Mouse (Mus musculus) urinary bladder, postnatal 36 days (tissue): ENCODE results near the gene Cotl1.
"Not testable (repeated sequence)": the region's sequence is repeated elsewhere in the genome, so short reads cannot be mapped to it uniquely, and the experiment has no call there.

Source experiments
- DNase-seq, 2 experiments: peaks; one replicate each; pipeline ENCODE4 v3.0.0; 2022; ENCODE audit warnings: low spot score in 2 of 2, mixed read lengths in 1 of 2

Gene Cotl1

DNA sequence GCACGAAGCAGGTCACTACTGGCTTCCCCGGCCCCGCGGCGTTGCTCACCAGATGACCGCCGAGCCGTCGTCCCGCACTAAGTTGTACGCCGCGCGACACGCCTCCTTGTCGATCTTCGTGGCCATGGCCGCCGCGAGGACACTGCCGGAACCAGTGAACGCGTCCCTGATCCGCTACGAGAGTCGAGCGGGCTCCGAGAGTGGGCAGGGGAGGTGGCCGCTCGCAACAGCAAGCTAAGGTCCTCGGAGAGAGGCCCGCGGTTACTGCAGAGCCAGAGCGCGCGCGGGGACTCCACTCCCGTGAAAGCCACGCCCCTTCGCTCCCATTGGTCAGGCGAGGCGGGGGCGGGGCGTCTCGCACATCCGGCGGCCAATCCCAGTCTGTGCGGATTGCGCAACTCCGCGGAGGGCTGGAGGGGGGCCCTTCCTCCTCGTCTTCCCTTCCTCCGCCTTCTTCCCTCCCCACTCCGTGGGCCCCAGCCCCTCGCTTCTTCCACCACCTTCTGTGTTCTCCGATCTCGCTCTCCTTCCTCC, at the start of gene Cotl1:
Gene Cotl1, minus strand, starts transcription at position 270 of the 534 bp plus-strand sequence.
- peak; percentile 95 to 97 for DNase-seq

DNA sequence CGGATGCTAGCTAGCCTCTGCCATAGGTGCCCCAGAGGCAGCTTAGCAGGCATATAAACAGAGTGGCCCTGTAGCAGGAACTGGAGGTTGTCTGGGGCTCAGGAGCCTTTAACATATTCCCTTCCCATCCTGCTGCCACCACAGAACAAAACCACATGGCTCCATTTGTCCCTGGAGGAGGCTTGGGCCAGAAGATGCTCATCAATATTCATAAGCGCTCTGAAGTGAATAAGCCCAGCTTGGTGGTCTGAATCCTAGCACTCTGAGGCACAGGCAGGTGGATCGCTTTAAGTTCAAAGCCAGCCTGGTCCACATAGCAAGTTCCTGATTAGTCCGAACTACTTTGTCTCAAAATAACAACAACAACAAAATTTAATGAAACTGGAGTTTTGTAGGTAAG, 47.7 kb upstream of the Cotl1 start:
- DNase-seq, result no peak

DNA sequence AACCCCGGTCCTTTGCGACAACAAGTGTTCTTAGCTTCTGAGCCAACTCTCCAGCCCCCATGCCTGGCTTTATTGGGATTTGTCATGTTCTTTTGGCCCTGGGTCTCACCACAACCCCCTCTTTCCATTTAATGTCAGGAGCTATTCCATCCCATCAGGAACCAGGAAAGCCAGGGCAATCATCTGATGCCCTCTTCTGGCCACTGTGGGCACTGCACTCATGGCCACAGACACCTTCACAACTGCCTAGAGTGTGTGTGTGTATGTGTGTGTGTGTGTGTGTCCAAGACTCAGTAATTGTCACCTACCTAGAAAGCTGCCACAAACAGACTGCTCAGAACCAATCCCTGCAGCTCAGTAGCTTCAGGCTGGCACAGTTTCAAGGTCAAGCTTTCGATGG, 46.8 kb upstream of the Cotl1 start:
- DNase-seq, result peak; percentile 13 to 14

DNA sequence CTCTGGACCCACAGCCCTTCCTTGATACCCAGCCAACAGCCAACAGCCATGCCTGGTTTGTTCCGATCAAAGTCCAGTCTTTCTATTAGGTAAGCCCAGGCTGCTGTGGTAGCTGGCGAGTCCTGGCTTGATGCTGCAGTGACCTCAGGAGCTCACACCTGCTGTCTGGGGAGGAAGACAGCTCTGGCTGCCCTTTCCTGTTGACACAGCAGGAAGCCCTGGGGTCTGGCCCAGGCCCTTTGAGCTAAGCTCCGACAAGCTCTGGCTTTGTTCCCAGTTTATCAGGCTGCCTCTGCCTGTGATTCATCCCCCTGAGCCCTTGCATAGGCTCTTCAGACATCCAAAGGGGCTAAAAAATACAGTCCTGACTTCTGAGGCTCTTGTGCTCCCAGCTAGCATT, 45.3 kb upstream of the Cotl1 start:
- DNase-seq, result peak; percentile 37 to 63

DNA sequence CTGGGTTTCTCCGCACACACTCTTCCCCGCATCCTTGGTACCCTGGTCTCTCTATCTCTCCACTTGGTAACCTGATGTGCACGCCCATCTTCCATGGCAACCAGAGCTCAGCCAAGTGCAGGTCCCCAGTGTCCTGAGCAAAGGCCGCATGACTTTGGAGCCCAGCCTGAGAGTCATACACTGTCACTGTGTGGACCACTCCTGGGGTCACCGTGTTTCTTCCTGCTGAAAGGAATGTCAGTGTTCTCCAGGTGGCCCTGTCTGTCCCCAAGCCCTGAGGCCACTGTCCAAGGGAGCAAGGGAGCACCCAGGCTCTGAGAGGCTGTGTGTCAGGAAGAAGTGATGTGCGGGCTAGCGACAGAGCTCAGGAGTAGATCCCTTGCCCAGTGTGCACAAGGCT, 42.9 kb upstream of the Cotl1 start:
- no peak for DNase-seq

DNA sequence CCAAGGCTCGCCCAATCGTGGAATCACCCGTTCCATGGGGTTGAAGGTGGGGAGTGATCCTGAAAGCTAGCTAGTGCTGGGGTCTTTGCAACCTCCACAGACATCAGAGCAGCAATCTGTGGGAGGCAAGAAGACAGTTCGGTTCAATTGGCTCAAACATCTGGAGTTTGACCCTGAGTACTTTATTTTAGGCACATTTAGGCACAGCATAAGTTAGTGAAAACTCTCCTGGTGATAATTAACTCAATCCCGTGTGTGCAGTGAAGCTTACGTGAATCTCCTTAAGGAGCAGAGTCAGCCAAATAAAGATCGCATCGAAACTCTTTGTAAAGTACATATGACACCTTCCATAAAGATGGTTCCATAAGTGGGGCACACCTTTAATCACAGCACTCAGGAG, 41.6 kb upstream of the Cotl1 start:
- no peak for DNase-seq

DNA sequence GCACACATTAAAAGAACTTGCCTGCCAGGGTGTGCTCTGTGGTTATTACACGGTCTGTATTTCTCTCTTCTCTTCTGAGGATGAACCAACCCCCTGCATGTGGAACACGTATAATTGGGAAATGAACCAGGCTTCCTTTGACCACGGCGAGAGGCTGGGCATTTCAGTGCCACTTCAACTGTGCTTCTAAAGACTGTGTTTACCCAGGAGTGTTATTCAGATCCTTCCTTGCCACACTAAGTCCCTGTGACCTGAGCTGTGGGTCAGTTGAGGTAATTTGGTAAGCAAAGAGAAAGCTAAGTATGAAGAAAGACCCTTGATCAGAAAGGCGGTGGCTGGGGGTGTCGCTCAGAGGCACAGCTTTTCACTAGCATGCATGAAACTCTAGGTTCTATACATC, 41.0 kb upstream of the Cotl1 start:
- no peak for DNase-seq

DNA sequence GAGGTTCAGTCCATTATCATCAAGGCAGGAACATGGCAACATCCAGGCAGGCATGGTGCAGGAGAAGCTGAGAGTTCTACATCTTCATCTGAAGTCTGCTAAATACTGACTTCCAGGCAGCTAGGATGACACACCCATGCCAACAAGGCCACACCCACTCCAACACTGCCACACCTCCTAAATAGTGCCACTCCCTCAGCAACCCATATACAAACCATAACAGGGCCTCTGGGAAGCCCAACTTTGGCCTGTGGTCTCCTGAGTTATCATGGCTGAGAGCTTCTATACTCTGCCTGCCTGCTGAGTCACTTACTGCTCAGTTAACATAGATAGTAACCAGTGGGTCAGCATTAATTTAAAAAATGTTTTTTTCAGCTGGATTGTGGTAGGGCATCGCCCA, 32.8 kb upstream of the Cotl1 start:
- DNase-seq, result no peak

DNA sequence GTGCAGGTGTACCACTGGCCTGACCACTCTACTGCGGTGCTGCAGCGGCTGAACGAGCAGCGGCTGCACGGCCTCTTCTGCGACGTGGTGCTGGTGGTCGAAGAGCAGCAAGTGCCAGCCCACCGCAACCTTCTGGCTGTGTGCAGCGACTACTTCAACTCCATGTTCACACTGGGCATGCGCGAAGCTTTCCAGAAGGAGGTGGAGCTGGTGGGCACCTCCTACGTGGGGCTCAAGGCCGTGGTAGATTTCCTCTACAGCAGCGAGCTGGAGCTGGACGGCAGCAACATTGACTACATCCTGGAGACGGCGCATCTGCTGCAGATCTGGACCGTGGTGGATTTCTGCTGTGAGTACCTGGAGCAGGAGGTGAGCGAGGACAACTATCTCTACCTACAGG, 29.3 kb upstream of the Cotl1 start:
- DNase-seq, result no peak

DNA sequence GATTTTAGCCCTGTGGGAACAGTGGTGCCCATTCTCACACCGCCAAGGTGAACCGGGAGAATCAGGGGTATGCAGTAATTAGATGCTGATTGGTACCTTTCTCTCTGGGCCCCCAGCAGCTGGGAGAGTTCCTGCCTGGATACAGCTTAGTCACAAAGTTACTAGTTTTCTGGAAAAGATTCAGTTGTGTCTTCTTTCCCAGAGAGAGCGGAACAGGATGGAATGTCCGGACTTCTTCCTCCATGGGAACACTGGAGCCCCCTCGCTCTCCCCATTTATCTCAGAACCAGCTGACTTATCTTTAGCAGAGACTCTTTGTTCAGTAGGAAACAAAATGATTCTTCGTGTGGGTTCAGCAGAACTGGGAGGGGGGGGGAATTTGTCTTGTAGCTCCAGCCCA, 22.4 kb upstream of the Cotl1 start:
- no peak for DNase-seq

DNA sequence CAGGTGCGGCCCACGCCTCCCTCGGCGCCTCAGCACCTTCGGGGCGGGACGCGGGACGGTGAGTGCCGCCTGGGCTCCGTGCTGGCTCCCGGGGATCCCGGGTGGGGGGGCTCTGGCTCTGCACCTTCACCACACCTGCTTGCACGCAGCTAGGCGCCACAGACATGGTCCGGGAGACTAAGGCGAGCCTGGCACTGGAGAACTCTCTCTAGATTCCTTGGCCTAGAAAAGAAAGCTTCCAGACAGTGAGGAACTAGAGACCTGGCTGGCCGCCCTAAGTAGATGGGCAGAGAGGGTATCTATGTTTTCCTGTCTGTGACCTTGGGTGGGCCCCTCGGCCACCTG, 22.0 kb upstream of the Cotl1 start:
- DNase-seq, result no peak

DNA sequence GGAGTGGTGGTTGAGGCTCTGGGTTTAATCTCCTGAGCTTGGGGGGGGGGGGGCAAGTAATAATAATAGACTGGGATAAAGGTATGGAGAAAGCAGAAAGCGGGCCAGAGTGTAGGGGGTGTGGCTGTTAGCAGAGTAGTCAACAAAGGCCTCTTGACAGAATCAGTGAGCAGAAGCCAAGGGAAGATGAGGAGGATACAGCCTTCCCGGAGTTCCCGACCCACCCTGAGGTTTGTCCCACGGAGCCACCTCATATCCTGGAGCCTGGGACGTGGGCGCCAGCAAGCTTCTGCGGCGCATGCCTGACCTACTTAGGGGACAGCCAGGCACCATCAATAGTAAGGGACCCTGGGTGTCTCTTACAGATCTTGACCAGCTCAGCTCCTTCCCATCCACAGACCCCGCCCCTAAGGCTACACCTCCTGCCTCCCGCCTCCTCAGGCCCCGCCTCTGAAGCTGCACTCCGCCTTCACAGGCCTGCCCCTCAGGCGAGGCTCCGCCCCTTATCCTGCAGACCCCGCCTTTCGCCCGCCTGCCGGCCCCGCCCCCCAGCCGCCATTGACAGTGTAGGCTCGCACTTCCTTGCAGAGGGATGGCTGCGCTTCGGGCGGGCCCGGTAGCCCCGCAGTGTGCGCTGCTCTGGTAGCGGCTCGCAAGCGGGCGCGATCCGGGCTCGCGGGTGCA, 21.5 kb upstream of the Cotl1 start, which contains the start of gene Klhl36:
Gene Klhl36, plus strand, starts transcription at position 561 of the 684 bp plus-strand sequence.
- peak; percentile 99 for DNase-seq

DNA sequence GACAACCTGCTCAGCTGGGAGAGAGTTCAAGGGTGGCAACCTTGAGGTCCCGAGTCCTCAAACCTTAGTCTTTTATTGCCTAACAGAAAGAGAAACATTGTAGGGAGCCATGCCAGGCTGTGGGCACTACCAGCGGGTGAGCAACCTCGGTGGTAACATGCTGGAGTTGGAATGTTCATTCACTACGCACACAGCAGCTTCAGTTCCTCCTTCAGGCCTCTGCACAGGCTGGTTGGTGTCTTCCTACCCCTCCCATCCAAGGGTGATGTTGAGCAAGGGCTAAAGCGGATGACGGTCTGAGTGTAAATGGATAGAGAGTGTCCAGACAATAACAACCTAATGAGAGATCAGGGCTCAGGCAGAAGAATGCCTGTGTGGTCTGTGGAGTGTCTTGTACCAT, 17.4 kb upstream of the Cotl1 start:
- DNase-seq, result no peak

DNA sequence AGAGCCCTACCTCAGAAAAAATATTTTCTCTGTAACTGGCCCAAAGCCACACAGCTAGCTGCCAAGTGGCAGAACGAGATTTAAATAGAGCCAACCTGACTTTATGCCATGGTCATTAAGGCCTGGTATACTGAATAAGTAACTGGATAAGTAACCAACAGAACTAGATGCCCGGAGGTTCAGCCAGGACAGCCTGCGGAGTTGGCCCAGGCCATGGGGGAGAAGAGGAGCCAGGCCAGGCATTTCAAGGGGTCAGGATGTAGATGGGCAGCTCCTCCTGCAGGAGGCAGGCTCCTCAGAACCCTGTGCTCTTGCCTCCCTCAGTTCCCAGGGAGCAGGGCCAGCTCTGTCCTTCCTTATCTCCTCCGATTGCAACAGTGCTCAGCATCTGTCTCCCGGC, 15.3 kb upstream of the Cotl1 start:
- DNase-seq, result no peak

DNA sequence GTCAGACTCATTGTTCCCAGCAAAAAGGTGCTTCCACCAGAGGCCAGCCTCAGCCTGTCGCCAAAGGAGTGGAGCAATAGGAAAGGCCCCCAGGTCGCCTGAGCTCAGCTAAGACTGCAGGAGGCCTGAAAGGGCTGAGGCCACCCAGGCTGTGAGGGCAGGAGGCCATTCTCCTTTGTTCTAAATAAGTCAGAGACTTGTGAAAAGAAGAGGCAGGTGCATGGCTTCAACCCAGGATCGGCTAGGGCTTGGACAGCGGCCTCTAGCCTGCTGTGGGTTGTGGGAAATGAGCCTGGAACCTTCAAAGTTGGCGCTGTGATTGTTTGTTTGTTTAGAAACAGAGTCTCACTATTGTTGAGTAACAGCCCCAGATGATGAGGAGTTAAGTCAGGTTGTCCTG, 13.7 kb upstream of the Cotl1 start:
- no peak for DNase-seq

DNA sequence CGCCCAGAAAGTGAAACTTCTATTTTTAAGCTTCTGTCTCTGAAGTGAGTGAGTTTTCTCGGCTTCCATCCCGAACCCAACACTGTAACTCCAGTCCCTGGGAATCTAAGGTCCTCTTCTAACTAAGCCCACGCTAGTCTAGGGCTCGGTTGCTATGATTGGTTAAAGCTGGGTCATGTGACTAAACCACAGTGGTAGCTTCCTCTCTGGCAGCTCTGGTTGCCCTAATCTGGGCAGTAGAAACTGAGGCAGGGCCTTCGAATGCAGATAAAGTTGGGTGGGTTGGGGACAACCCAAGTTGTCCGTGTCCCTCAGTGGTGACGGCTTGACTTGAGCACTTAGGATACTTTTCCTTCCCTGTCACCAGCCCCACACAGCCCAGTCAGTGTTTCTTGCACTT, 13.2 kb upstream of the Cotl1 start:
- DNase-seq, result no peak

DNA sequence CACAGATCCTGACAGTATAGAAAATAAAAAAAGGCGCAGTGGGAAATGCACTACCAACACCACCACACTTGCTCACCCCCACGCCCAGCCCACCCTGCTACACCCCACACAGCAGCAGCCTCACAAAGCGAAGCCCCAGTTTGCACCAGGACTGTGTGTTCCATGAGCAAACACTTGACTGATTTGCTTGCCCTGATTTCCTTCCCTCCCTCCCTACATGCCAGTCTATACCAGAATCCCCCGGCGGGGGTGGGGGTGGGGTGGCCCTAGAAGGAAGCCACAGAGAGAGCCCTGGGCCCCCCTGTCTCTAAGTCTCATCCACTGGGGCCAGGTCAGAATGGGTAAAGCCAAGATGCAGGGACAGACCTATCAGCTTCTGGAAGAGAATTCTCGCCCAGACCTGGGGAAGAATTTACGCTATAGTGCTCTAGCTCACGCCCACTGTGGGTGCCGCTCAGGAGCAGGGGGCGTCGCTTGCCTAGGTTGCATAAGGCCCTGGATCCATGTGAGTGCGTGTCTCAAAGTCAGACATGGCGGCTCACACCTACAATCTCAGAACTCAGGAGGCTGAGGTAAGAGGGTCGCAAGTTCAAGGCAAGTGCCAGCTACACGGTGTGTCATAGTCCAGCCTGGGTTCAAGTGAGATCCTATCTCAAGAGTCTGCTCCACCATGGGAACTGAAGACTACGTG, 7.0 kb upstream of the Cotl1 start:
- DNase-seq, result no peak

DNA sequence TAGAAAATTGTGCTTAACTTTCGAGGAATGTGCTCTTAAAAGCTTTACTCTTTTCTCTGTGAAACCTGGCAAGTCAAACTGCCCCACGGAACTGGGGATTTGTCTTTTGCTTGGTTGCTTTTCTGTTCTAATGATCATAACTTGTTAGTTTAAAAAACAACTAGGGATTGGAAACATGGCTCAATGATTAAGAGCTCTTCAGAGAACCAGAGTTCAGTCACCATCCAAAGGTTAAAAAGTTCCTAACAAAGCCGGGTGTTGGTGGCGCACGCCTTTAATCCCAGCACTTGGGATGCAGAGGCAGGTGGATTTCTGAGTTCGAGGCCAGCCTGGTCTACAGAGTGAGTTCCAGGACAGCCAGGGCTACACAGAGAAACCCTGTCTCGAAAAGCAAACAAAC, 5.4 kb upstream of the Cotl1 start:
- DNase-seq, result not testable (repeated sequence)

DNA sequence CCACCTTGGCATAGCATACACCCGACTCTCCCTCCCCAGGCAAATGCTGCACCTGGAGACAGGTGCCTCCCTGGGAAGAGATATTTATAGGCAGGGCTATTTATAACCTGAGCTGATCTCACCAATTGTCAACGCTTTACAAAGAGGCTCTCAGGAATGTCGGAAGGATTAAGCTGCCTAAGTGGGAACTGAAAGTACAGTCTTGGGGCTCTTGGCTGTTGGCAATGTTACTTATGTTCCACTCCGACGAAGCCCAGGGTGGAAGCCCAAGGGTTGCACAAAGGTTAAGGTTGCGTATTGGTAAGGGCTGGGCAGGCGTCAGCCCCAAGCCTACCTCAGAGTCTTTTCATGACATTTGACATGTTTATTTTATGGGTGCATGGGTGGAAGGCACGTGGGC, 4.2 kb upstream of the Cotl1 start:
- DNase-seq, result no peak

DNA sequence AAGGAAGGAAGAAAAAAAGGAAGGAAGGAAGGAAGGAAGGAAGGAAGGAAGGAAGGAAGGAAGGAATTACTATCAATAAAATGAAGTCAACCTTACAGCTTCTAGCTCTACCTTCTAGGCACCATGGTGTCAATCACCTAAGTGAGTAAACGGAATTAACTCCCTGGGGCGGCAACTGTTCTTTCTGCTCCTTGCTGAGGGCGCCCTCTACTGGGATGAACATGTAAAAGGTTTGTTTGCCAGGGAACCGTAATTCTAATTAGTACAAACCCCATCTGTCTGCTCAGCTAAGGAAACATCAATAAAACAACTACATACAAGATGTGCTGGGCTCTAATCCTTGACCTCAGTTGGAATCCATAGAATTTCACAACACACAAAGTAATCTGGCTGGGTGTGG, 3.1 kb upstream of the Cotl1 start:
- DNase-seq, result peak; percentile 67 to 78

DNA sequence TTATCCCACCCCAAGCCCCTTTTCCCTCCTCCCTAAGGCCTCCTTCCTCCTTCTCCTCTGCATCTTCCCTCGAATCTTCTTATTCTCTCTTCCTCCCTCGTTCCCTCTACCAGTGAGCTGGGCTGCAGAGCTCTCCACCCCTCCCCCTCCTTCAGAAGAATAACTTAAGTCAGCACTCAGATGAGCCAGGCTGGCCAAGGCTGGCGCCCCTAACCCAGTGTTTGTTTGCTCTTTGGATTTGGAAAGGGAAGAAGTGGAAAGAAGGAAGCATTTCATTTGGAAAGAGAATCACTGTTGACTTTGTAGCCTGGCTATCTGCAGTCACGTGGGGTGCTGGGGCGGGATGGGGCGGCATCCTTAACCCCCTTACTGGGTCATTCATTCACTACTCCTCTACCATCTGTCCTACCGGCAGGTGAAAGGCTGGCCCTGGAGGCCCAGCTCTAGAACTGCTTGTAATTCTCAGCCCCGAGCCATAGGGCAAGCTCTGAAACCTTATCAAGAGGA, 614 bp upstream of the Cotl1 start:
- DNase-seq, result no peak

DNA sequence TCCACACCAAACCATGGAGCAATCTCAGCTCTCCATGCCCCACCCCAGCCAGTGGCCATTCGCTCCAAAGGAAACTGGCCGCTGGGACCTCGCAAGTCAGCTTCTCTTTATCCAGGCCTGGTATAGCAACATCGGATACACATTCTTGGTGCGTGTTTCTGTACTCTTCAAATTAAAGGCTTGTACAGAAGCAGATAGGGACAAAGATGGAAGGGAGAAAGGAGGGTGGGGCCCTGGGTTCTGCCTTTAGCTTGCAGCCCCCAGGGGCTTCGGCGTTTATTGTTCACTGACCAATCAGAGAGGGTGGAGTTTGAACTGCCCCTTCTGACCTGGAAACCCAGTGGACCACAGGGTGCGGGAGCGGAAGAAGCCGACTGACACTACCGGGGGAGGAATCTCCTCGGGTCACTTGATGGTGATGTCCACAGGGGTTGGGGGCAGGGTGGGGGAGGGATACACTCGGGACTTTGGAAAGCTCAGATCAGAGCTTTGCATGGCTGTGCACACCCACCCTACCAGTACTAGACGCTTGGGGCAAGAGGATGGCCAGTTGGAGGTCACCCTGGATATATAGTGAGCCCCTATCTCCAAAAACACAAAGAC, 824 bp downstream of the Cotl1 start:
- DNase-seq, result peak in 1 of 2 experiments; percentile 27

DNA sequence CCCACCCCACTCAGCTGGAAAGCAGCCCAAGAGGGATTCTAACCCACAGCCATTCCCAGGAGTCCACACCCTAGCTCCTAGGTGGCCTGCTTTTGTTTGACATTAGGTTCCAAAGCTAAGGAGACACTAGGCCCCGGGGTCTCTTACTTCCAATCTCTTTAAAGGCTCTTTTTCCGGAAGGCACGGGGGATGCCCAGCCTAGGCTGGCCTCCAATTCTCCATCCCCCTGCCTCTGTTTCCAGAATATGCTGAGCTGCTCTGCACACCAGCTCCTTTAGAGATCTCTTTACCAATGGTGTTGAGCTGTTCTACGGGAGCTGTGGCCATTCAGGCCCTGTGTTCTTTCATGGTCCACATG, 1.4 kb downstream of the Cotl1 start:
- DNase-seq, result no peak
